Mouse (Mus musculus): ENCODE measurements at regions not wholly inside any gene's neighbourhood (a gene's known extent, or its start where the extent isn't known, plus 50 kb on each side); places are given as distances from the start of the nearest gene placed in this dataset.

GRCm38 (mm10) chr5:16487969-16488368, 65.3 kb upstream of the Hgf start:
- Histone ChIP-seq H3K27ac (no peak overlapping the region), H3K9ac (no peak overlapping the region), H3K4me2 (no peak overlapping the region), H3K36me3 (no peaks in the 10 kb centered on the region), H3K27me3 (no peaks in the 10 kb centered on the region), H3K4me3 (no peak overlapping the region), H3K9me3 (replicated peaks) (no peaks in the 10 kb centered on the region), H3K4me1 (replicated peaks) (no peaks in the 10 kb centered on the region)
- no peak for ATAC-seq (replicated peaks; ENCODE audit: insufficient number of reproducible peaks, insufficient read depth, low FRiP score, low read depth)
- WGBS: 77% methylated on average over 1 of the region's 1 CpGs

GRCm38 (mm10) chr5:16489803-16490202, 63.5 kb upstream of the Hgf start:
- no peaks in the 10 kb centered on the region for H3K36me3 ChIP-seq

GRCm38 (mm10) chr5:16499891-16500290, 53.4 kb upstream of the Hgf start:
- no peak overlapping the region for H3K4me2 ChIP-seq
- ATAC-seq (replicated peaks; ENCODE audit: insufficient number of reproducible peaks, insufficient read depth, low FRiP score, low read depth): no peak
- H3K4me1 ChIP-seq (replicated peaks): no peaks in the 10 kb centered on the region
- no peak overlapping the region for H3K9ac ChIP-seq
- H3K27ac ChIP-seq: no peak overlapping the region
- H3K27me3 ChIP-seq: no peaks in the 10 kb centered on the region
- H3K9me3 ChIP-seq (replicated peaks): no peaks in the 10 kb centered on the region
- H3K36me3 ChIP-seq: no peaks in the 10 kb centered on the region
- no peak overlapping the region for H3K4me3 ChIP-seq
- 33% methylated on average over 7 of the region's 7 CpGs for WGBS

More at GRCm38 (mm10) chr5:16489803-16490202, 63.5 kb upstream of the Hgf start:
- no peak overlapping the region for H3K9ac ChIP-seq
- H3K27ac ChIP-seq: no peak overlapping the region
- no peaks in the 10 kb centered on the region for H3K9me3 ChIP-seq (replicated peaks)
- ATAC-seq (replicated peaks; ENCODE audit: insufficient number of reproducible peaks, insufficient read depth, low FRiP score, low read depth): no peak
- no peaks in the 10 kb centered on the region for H3K27me3 ChIP-seq
- no peak overlapping the region for H3K4me3 ChIP-seq
- no peak overlapping the region for H3K4me2 ChIP-seq
- no peaks in the 10 kb centered on the region for H3K4me1 ChIP-seq (replicated peaks)
